In genomic region chr13:69426117-69426516, GRCm38 (mm10) we compare ENCODE assay signal across 8 mouse cellular contexts.
A peak's percentile ranks its signal among the peaks of the same experiment; 100 is the strongest.
DNase-seq lines count a peak whose midpoint lies in the region; ATAC-seq and TF ChIP-seq lines count a peak whose summit lies in the region.

No protein-coding gene starts in this region.

- H3K9ac ChIP-seq in embryonic facial prominence, embryonic 14.5 days (ENCODE audit: low read depth, low read length), result no peak overlapping the region
- no peak overlapping the region for H3K9ac ChIP-seq in lung, postnatal 0 days (replicated peaks; ENCODE audit: low read depth)
- H3K9ac ChIP-seq in stomach, postnatal 0 days (ENCODE audit: low read length), result no peak overlapping the region

- no peak for TF ChIP-seq EP300 in lung, postnatal 0 days (IDR thresholded peaks at IDR 0.05)
- no peak for TF ChIP-seq EP300 in stomach, postnatal 0 days (optimal IDR thresholded peaks at IDR 0.05)

- no peak overlapping the region for H3K4me3 ChIP-seq in embryonic facial prominence, embryonic 14.5 days (ENCODE audit: low read depth, low read length)
- H3K4me3 ChIP-seq in embryonic facial prominence, embryonic 10.5 days, result no peak overlapping the region
- H3K4me3 ChIP-seq in lung, postnatal 0 days (ENCODE audit: low read depth, low read length), result no peak overlapping the region
- H3K4me3 ChIP-seq in stomach, postnatal 0 days (ENCODE audit: low read depth, low read length), result no peak overlapping the region

- TF ChIP-seq CTCF in lung, postnatal 0 days (IDR thresholded peaks at IDR 0.05), result no peak
- no peak for TF ChIP-seq CTCF in stomach, postnatal 0 days (IDR thresholded peaks at IDR 0.05; ENCODE audit: low read depth)

- H3K27ac ChIP-seq in embryonic facial prominence, embryonic 14.5 days (replicated peaks; ENCODE audit: low read depth, low read length), result no peak overlapping the region
- H3K27ac ChIP-seq in embryonic facial prominence, embryonic 10.5 days (replicated peaks), result no peak overlapping the region
- H3K27ac ChIP-seq in lung, postnatal 0 days (ENCODE audit: low read length), result no peak overlapping the region
- H3K27ac ChIP-seq in stomach, postnatal 0 days (replicated peaks), result no peak overlapping the region

- 36% methylated on average over 6 of the region's 6 CpGs for WGBS in embryonic facial prominence, embryonic 14.5 days
- WGBS in embryonic facial prominence, embryonic 10.5 days, result 66% methylated on average over 6 of the region's 6 CpGs
- 17% methylated on average over 6 of the region's 6 CpGs for WGBS in lung, postnatal 0 days
- WGBS in stomach, postnatal 0 days, result 22% methylated on average over 6 of the region's 6 CpGs

- no peaks in the 10 kb centered on the region for H3K9me3 ChIP-seq in embryonic facial prominence, embryonic 14.5 days (ENCODE audit: control insufficient read depth, low read length)
- H3K9me3 ChIP-seq in embryonic facial prominence, embryonic 10.5 days, result 0 out of 2 replicates have a peak, but pooled peaks cover 2% of the 10 kb centered on the region
- no peaks in the 10 kb centered on the region for H3K9me3 ChIP-seq in lung, postnatal 0 days (ENCODE audit: low read length)
- no peaks in the 10 kb centered on the region for H3K9me3 ChIP-seq in stomach, postnatal 0 days (ENCODE audit: control insufficient read depth, low read length)

- DNase-seq in embryonic facial prominence, embryonic 14.5 days (ENCODE audit: low spot score), result peak; percentile 20
- no peak for DNase-seq in embryonic facial prominence, embryonic 10.5 days (ENCODE audit: low spot score)
- DNase-seq in ovary, adult 18-20 months (ENCODE audit: low spot score), result peak; percentile 52
- DNase-seq in ovary, postnatal 10 days (ENCODE audit: low spot score), result no peak
- peak; percentile 53 for DNase-seq in lung, postnatal 0 days (ENCODE audit: low spot score)
- no peak for DNase-seq in stomach, postnatal 0 days (ENCODE audit: low spot score)
- no peak for DNase-seq in right cerebral cortex, postnatal 25 days
- no peak for DNase-seq in layer of hippocampus, postnatal 25 days (ENCODE audit: extremely low spot score in 1 of 2, low spot score in 1 of 2)

- H3K36me3 ChIP-seq in embryonic facial prominence, embryonic 14.5 days (ENCODE audit: control insufficient read depth, insufficient read depth, low read length), result no peaks in the 10 kb centered on the region
- no peaks in the 10 kb centered on the region for H3K36me3 ChIP-seq in embryonic facial prominence, embryonic 10.5 days (replicated peaks)
- H3K36me3 ChIP-seq in lung, postnatal 0 days (ENCODE audit: insufficient read depth, low read length), result no peaks in the 10 kb centered on the region
- no peaks in the 10 kb centered on the region for H3K36me3 ChIP-seq in stomach, postnatal 0 days (ENCODE audit: control insufficient read depth, insufficient read depth, low read length)

- H3K27me3 ChIP-seq in embryonic facial prominence, embryonic 14.5 days (replicated peaks; ENCODE audit: control insufficient read depth, insufficient read depth, low read length), result no peaks in the 10 kb centered on the region
- H3K27me3 ChIP-seq in embryonic facial prominence, embryonic 10.5 days (replicated peaks; ENCODE audit: low read depth, poor library complexity, severe bottlenecking), result no peaks in the 10 kb centered on the region
- no peaks in the 10 kb centered on the region for H3K27me3 ChIP-seq in lung, postnatal 0 days (replicated peaks; ENCODE audit: insufficient read depth, low read length)
- H3K27me3 ChIP-seq in stomach, postnatal 0 days (ENCODE audit: control insufficient read depth, insufficient read depth, low read length), result no peaks in the 10 kb centered on the region

- peak; percentile 47; the same call in 1 of the 2 replicates for ATAC-seq in embryonic facial prominence, embryonic 14.5 days (ENCODE audit: low read depth)
- ATAC-seq in lung, postnatal 0 days, result peak; percentile 35; the same call in 1 of the 2 replicates
- 0 out of 2 replicates have a peak, but pooled peaks have one; percentile 26 for ATAC-seq in stomach, postnatal 0 days (ENCODE audit: low FRiP score, low TSS enrichment)

- H3K4me2 ChIP-seq in embryonic facial prominence, embryonic 14.5 days (ENCODE audit: low read depth, low read length), result no peak overlapping the region
- no peak overlapping the region for H3K4me2 ChIP-seq in lung, postnatal 0 days (replicated peaks; ENCODE audit: low read depth, low read length)
- H3K4me2 ChIP-seq in stomach, postnatal 0 days (replicated peaks; ENCODE audit: low read depth), result no peak overlapping the region

- no peaks in the 10 kb centered on the region for H3K4me1 ChIP-seq in embryonic facial prominence, embryonic 14.5 days (ENCODE audit: control insufficient read depth, insufficient read depth, low read length)
- no peaks in the 10 kb centered on the region for H3K4me1 ChIP-seq in embryonic facial prominence, embryonic 10.5 days
- no peaks in the 10 kb centered on the region for H3K4me1 ChIP-seq in lung, postnatal 0 days (ENCODE audit: insufficient read depth, low read depth, low read length)
- H3K4me1 ChIP-seq in stomach, postnatal 0 days (replicated peaks; ENCODE audit: control insufficient read depth, insufficient read depth), result no peaks in the 10 kb centered on the region

Comparison
In these comparisons a context has a peak if more than half of its experiments do, and no peak if none do; other contexts are left out.
1. DNase-seq: peak in embryonic facial prominence, embryonic 14.5 days (single experiment), ovary, adult 18-20 months (single experiment) and lung, postnatal 0 days (single experiment); none in embryonic facial prominence, embryonic 10.5 days (single experiment), ovary, postnatal 10 days (single experiment), stomach, postnatal 0 days (single experiment), right cerebral cortex, postnatal 25 days (single experiment) and layer of hippocampus, postnatal 25 days (0 of 2).
2. Peak in every context shown above with its lines, with median percentiles within 50 percentile points of each other: ATAC-seq.